Mouse (Mus musculus): Measurements from ENCODE around the gene 4930522L14Rik. TPM values are rescaled to one million over a fixed set of nuclear protein-coding genes. Genes with fewer than 3 reads are reported as not detected.

The 4930522L14Rik gene
- polyA plus RNA-seq, 1 experiment from 2014 or later = 7.7 TPM

Other genes with a start within 250 kb of the 4930522L14Rik start
- 5.4 and 7.1 TPM in 2 replicates for gene Crlf2, start 192.9 kb downstream of the 4930522L14Rik start, polyA plus RNA-seq (2016; fragmentation: Nextera tagmentation; extraction: Ambion mirVana)
- 3.0 and 3.1 TPM in 2 replicates for gene 5430403G16Rik, start 60.8 kb downstream of the 4930522L14Rik start, polyA plus RNA-seq (2016; fragmentation: Nextera tagmentation; extraction: Ambion mirVana)
- 0.70 and 1.1 TPM in 2 replicates for gene Gm15446, start 171.5 kb upstream of the 4930522L14Rik start, polyA plus RNA-seq (2016; fragmentation: Nextera tagmentation; extraction: Ambion mirVana)
- 27.4 and 28.7 TPM in 2 replicates for gene Zfp932, start 244.6 kb upstream of the 4930522L14Rik start, polyA plus RNA-seq (2016; fragmentation: Nextera tagmentation; extraction: Ambion mirVana)